Mouse (Mus musculus): ENCODE results near the gene Smg9. TPM values are rescaled to one million over a fixed set of nuclear protein-coding genes. Genes with fewer than 3 reads are reported as not detected.

Smg9 gene
- total RNA-seq, 2 experiments from 2014 or later, result 26.3 to 41.2 TPM

DNA sequence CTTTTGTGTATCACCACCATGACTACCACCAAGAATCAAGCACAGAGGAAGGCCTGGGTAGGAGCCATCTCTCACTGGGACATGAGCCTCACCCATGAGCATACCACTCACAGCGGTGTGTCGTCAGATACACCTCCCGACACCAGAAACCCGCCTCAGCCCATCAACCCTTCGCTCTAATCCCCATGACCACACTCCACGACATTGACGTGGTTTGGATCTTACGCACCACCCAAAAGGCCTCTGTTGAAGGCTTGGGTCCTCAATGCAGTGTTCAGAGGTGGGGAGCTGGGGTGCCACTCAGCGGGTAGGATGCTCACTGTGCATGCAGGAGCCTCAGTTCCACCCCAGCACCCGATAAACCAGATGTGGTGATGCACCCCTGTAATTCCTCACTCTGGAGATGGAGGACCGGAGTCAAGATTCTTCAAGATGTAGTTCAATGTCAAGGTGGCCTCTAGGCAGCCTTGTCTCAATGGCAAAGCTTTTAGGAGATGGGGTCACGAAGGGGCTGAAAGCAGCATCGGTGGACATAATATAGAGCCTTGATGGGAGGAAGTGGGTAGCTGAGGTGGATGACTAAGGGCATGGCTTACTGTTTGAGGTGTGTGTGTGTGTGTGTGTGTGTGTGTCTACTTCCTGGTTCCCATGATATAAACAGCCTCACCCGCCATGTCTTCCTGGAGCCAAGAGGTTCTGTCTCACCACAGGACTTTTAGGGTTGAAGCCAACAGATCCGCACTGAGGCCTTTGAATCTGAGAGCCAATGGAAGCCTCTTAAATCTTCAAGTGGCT lies 31.3 kb downstream of the Smg9 start:
- no peak for ATAC-seq (replicated peaks; ENCODE audit: low FRiP score, low TSS enrichment, poor library complexity, severe bottlenecking)

DNA sequence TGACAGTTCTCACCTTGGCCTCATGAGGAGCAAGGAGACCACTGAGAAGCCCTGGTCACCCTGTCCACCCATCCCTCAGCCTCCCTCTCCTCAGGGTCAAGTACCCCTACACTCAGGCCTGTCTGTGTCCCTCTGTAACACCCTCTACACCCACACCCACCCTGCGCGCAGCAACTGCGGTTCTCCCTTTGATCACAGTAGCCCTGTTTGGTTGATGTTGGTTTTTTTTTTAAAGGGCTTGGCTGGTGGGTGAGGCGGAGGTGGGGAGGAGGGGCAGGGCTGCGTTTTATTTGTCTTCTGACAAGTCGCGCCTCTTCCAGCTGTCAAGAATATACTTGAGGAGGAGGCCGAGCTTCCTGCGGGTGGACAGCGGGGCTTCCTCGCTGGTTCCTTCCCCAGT lies 32.3 kb downstream of the Smg9 start:
- ATAC-seq (replicated peaks; ENCODE audit: low FRiP score, low TSS enrichment, poor library complexity, severe bottlenecking), result no peak

GRCm38 (mm10) chr7:24435305-24435704 lies 35.9 kb downstream of the Smg9 start:
- no peak for ATAC-seq (replicated peaks; ENCODE audit: low FRiP score, low TSS enrichment, poor library complexity, severe bottlenecking)

GRCm38 (mm10) chr7:24437981-24438380 lies 38.6 kb downstream of the Smg9 start:
- no peak for ATAC-seq (replicated peaks; ENCODE audit: low FRiP score, low TSS enrichment, poor library complexity, severe bottlenecking)

- ATAC-seq (replicated peaks; ENCODE audit: low FRiP score, low TSS enrichment, poor library complexity, severe bottlenecking), result no peak
Observed at GRCm38 (mm10) chr7:24439191-24439590, 39.8 kb downstream of the Smg9 start.

DNA sequence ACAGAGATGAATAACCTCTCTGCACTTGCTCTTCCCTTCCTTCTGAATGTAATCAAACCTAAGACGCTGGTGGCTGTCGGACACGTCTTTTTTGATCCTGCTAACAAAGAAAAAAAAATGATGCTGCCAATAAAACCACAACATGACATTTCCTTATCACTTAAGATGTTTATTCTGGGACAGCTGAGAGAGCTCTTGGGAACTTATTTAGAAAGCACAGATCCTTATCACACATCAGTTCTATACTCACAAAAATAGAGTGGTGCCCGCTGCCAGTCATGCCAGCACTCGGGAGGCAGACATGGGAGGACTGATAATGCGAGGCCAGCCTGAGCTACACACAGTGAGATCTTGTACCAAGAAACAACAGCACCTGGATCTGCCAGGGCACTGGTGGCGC lies 40.5 kb downstream of the Smg9 start:
- no peak for ATAC-seq (replicated peaks; ENCODE audit: low FRiP score, low TSS enrichment, poor library complexity, severe bottlenecking)

GRCm38 (mm10) chr7:24441785-24442184 lies 42.4 kb downstream of the Smg9 start:
- peak; percentile 99 for ATAC-seq (replicated peaks; ENCODE audit: low FRiP score, low TSS enrichment, poor library complexity, severe bottlenecking)

GRCm38 (mm10) chr7:24442313-24442712 lies 42.9 kb downstream of the Smg9 start:
- no peak for ATAC-seq (replicated peaks; ENCODE audit: low FRiP score, low TSS enrichment, poor library complexity, severe bottlenecking)

DNA sequence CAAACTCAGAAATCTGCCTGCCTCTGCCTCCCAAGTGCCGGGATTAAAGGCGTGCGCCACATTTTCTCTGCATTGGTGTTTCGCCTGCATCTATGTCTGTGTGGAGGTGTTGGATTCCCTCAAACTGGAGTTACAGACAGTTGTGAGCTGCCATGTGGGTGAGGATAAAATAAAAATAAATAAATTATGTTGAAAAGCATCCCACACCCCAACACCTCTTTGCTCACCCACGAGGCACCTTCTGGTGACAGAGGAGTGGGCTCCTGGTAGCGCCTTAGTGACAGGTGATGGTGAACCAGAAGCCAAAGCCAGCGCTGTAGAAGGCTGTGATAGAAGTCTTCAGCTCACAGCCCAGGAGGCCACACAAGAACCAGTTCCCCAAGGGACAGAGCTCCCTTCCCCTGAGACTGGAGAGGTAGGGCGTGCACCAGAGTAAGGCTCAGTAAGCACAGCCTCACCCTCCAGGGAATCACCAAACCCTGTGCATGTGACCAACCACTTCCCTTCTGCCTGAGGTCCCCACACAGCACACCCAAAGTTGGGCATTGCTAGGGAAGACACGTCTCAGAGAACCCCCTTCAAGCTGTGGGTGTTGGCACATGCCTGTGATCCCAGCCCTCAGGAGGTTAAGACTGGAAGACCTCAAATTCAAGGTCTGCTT lies 46.0 kb downstream of the Smg9 start:
- no peak for ATAC-seq (replicated peaks; ENCODE audit: low FRiP score, low TSS enrichment, poor library complexity, severe bottlenecking)

GRCm38 (mm10) chr7:24446697-24447340 lies 47.4 kb downstream of the Smg9 start:
- ATAC-seq (replicated peaks; ENCODE audit: low FRiP score, low TSS enrichment, poor library complexity, severe bottlenecking), result no peak

DNA sequence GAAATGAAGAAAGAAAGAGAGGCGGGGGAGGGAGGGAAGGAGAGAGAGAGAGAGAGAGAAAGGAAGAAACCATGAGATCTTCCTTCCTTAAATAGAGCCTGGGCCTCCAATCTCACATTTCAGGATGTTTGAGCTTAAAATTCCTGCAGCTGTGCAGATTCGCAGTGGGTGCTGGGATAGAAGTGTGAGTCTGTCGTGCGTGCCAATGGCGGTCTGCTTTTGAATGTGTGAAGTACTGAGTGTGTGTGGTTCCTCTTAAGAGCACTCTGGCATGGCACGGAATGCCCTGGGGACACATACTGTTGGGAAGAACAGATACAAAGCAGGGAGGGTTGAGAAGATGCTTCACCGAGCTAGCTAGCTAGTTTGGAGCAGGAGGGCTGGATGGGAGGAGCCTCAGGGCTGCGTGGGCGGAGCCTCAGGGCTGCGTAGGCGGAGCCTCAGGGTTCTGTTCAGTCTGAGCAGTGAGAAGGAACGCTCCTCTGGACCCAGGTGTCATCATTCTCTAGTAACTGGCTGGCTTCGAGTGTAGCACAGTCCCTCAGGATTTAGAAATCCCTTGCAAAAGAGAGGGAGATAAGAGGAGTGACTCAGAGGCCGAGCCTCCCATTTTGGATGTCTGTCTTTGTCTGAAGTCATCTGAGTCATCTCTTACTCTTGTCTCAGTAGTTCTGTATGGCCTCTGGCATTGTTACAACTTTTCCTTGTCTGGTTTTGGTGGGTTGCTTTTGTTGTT lies 49.5 kb downstream of the Smg9 start:
- ATAC-seq (replicated peaks; ENCODE audit: low FRiP score, low TSS enrichment, poor library complexity, severe bottlenecking), result 0 out of 2 replicates have a peak, but pooled peaks have one; percentile 53

GRCm38 (mm10) chr7:24450585-24451017 lies 51.2 kb downstream of the Smg9 start:
- no peak for ATAC-seq (replicated peaks; ENCODE audit: low FRiP score, low TSS enrichment, poor library complexity, severe bottlenecking)

- ATAC-seq (replicated peaks; ENCODE audit: low FRiP score, low TSS enrichment, poor library complexity, severe bottlenecking), result no peak
Observed at GRCm38 (mm10) chr7:24451855-24452311, 52.5 kb downstream of the Smg9 start, which contains the start of gene Irgc1. Gene Irgc1 (minus strand): TSS chr7:24452297.

DNA sequence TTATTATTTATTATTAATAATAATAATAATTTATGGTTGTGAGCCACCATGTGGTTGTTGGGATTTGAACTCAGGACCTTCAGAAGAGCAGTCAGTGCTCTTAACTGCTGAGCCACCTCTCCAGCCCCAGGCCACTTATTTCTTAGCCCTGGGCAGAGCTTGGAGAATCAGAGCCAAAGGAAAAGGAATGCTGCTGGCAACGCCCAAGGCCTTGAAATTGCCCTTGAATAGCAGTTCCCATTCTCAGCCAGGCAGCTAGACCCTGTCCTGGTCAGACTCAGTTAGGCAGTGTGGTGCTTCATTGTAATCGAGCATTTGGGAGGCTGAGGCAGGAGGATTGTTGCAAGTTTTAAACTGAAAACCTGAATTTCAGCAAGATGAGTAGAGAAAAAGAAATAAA lies 54.8 kb downstream of the Smg9 start:
- no peak for ATAC-seq (replicated peaks; ENCODE audit: low FRiP score, low TSS enrichment, poor library complexity, severe bottlenecking)

- ATAC-seq (replicated peaks; ENCODE audit: low FRiP score, low TSS enrichment, poor library complexity, severe bottlenecking), result no peak
Observed at GRCm38 (mm10) chr7:24455726-24456125, 56.3 kb downstream of the Smg9 start.

DNA sequence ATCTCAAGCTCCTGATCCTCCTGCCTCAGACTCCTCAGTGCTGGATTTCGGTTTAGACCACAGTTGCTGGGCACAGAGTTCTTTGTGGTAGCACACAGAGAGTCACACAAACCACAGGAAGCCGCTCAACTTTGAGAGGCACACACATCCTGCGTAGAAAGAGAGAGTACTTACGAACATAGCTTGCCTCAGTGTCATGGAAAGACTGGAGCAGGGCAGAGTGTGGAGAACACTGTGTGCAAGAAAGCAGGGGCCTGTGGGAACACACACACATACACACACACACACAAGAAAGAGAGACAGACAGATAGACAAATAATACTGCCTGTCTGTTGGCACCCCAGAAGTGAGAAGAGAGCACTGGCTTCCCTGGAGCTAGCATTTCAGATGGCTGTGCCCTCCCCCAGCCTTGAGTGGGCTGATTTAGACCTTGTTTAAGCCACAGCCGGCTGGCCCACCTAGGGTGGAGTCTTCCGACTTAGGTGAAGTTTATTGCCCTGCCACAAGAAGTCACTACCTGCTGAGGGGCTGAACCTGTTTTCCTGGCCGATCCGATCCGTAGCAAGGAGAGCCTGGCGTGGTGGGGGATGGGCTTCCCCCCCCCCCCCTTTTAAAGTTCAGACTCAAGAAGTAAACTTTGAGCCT lies 58.4 kb downstream of the Smg9 start:
- peak; percentile 34 for ATAC-seq (replicated peaks; ENCODE audit: low FRiP score, low TSS enrichment, poor library complexity, severe bottlenecking)

DNA sequence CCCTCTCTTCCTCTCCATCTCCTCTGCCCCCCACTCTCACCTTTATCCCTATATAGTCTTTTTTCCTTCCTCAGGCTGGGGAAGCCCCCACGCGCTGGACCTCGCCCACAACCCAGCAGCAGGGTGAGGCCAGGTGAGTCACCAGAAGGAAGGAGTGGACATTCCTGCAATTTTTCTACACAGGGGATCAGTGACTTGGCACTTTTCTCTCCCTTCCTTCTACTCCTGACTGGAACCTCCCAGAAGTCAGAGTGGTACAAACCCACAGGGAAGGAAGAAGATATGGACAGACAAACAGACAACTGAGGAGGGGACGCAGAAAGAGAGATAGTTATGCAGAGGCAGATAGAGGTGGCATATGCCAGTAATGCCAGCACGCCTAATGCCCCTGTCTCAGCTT lies 60.0 kb downstream of the Smg9 start:
- ATAC-seq (replicated peaks; ENCODE audit: low FRiP score, low TSS enrichment, poor library complexity, severe bottlenecking), result no peak

DNA sequence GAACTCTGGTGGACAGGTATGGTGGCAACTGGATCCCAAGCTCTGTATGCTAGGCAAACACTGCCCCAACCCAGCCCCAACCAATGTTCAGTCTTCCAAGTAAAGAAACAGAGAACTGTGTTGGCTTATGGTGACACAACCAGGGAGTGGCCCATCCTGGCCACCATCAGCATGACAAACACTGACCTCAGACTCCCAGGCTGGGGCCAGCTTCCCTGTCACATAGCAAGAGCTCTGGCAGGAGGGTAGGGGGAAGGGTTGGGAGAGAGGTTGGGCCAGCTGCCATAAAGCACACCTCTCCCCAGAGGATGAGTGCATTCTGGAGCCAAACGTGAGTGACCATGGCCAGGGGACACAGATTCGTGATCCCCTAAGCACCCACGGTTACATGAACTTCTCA lies 60.4 kb downstream of the Smg9 start:
- no peak for ATAC-seq (replicated peaks; ENCODE audit: low FRiP score, low TSS enrichment, poor library complexity, severe bottlenecking)

DNA sequence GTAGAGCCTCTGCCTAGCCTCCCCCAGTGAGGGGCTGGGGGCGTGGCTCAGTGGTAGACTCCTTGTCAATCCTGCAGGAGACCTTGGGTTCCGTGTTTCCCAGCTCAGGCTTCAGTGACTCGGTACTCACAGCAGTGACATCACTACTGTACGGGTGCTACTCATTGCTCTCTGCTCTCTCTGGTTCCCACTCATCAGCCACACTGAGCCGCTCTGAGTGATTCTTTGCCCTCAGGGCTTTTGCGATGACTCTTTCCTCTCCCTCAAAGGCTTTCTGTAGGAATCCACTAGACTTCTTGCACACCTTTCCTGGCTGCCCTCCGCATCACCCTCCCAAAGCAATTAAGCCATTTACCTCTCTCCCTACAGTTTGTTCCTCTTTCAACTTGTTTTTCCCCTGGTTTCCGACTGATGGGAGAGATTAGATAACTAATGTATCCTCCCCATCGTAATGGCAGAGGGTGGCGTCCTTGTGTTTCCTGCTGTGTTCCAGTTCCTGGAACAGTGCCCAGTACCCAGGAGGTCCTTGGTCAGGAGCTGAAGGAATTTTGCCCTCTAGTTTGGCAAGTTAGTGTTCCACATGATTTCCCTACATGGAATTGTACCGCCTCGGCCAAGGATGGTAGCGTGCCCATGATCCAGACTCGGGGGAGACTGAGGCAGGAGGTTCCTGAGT lies 62.1 kb downstream of the Smg9 start:
- no peak for ATAC-seq (replicated peaks; ENCODE audit: low FRiP score, low TSS enrichment, poor library complexity, severe bottlenecking)
